12 mouse cellular contexts compared by ENCODE assay signal in the genomic region with DNA sequence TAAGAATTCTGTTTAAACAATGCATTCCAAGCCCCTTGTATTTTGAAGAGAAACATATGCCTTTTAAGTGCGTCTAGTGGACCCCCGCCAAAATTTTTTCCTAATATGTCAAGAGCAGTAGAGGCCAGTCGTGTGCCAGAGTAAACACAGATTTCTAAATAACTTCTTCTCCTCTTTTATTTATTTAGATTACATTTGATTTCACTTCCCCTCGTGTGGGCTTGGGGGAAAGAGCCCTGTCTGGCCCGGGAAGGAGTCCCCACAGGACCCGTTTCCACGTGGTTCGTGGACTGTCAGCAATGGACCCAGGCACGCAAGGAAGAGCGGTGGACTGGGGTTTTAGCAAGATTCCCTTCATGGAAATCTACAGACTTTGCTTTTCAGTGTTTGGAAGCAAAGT.
DNase-seq lines count a peak whose midpoint lies in the region; ATAC-seq lines count a peak whose summit lies in the region.
"Had no signal": no experiment of that assay in that cellular context is flagged by ENCODE, and none has a peak within 500 bp of the region (broad histone marks: within the 10 kb centered on the region; RNA-seq: fewer than 3 reads in every experiment).

No protein-coding gene starts in this region.

- WGBS in kidney, embryonic 16.5 days: 59% methylated on average over 10 of the region's 10 CpGs
- 83% methylated on average over 10 of the region's 10 CpGs for WGBS in midbrain, embryonic 15.5 days

- H3K36me3 ChIP-seq in kidney, embryonic 16.5 days (ENCODE audit: insufficient read depth, low read length): no peaks in the 10 kb centered on the region
- H3K36me3 ChIP-seq in midbrain, embryonic 15.5 days (replicated peaks): no peaks in the 10 kb centered on the region
- H3K36me3 ChIP-seq: forebrain, embryonic 12.5 days; neural tube, embryonic 12.5 days had no signal

- H3K9me3 ChIP-seq in kidney, embryonic 16.5 days (ENCODE audit: low read length): no peaks in the 10 kb centered on the region
- H3K9me3 ChIP-seq in midbrain, embryonic 15.5 days: no peaks in the 10 kb centered on the region
- H3K9me3 ChIP-seq: forebrain, embryonic 12.5 days; neural tube, embryonic 12.5 days had no signal

- peak; percentile 46 for ATAC-seq in kidney, embryonic 16.5 days (ENCODE audit: low FRiP score, low TSS enrichment)
- ATAC-seq in midbrain, embryonic 15.5 days (replicated peaks): no peak

- peak; percentile 5 for DNase-seq in kidney, adult 11 months
- DNase-seq in kidney, adult 8-10 months: no peak
- DNase-seq in fibroblast of lung, adult 2 months (ENCODE audit: low read depth): peak; percentile 35
- peak; percentile 80 for DNase-seq in lung, postnatal 36 days
- DNase-seq in left cerebral cortex, postnatal 25 days (ENCODE audit: low spot score in 2 of 2): no peak
- no peak for DNase-seq in right cerebral cortex, postnatal 4 days
- DNase-seq: gastrocnemius, postnatal 14 days; left cerebral cortex, postnatal 4 days had no signal

- no peak overlapping the region for H3K9ac ChIP-seq in kidney, embryonic 16.5 days (replicated peaks; ENCODE audit: low read length)
- H3K9ac ChIP-seq in midbrain, embryonic 15.5 days: no peak overlapping the region
- H3K9ac ChIP-seq: forebrain, embryonic 12.5 days; neural tube, embryonic 12.5 days had no signal

- peak overlapping the region; percentile 60 for H3K27ac ChIP-seq in kidney, embryonic 16.5 days (ENCODE audit: low read length)
- H3K27ac ChIP-seq in midbrain, embryonic 15.5 days: no peak overlapping the region
- H3K27ac ChIP-seq: forebrain, embryonic 12.5 days; neural tube, embryonic 12.5 days had no signal

- H3K27me3 ChIP-seq in kidney, embryonic 16.5 days (ENCODE audit: insufficient read depth, low read length): no peaks in the 10 kb centered on the region
- H3K27me3 ChIP-seq in midbrain, embryonic 15.5 days (replicated peaks): no peaks in the 10 kb centered on the region
- H3K27me3 ChIP-seq: forebrain, embryonic 12.5 days; neural tube, embryonic 12.5 days had no signal

- intact Hi-C loops in left cerebral cortex, postnatal 25 days (cut with DNase I): no loop called here

- no peak overlapping the region for H3K4me3 ChIP-seq in kidney, embryonic 16.5 days (ENCODE audit: low read length)
- no peak overlapping the region for H3K4me3 ChIP-seq in midbrain, embryonic 15.5 days
- H3K4me3 ChIP-seq: forebrain, embryonic 12.5 days; neural tube, embryonic 12.5 days had no signal

- H3K4me2 ChIP-seq in kidney, embryonic 16.5 days (replicated peaks; ENCODE audit: low read depth, low read length): peak overlapping the region; percentile 19; the same call in 1 of the 2 replicates
- H3K4me2 ChIP-seq in midbrain, embryonic 15.5 days: no peak overlapping the region
- H3K4me2 ChIP-seq: forebrain, embryonic 12.5 days; neural tube, embryonic 12.5 days had no signal

- peaks cover 4% of the 10 kb centered on the region; the same call in 1 of the 2 replicates for H3K4me1 ChIP-seq in kidney, embryonic 16.5 days (ENCODE audit: insufficient read depth, low read length)
- 0 out of 2 replicates have a peak, but pooled peaks cover 4% of the 10 kb centered on the region for H3K4me1 ChIP-seq in midbrain, embryonic 15.5 days
- H3K4me1 ChIP-seq: neural tube, embryonic 12.5 days had no signal

Comparison
In these comparisons a context has a peak if more than half of its experiments do, and no peak if none do; other contexts are left out.
1. DNase-seq: peak in kidney, adult 11 months (single experiment), fibroblast of lung, adult 2 months (single experiment) and lung, postnatal 36 days (single experiment); none in kidney, adult 8-10 months (0 of 2), left cerebral cortex, postnatal 25 days (0 of 2) and right cerebral cortex, postnatal 4 days (single experiment).